Mouse (Mus musculus) spleen, postnatal 10 days (tissue): ENCODE measurements around the gene Mtx1.

Source experiments
- DNase-seq, 2 experiments: peaks; one replicate each; pipeline ENCODE4 v3.0.0; 2021 to 2022; ENCODE audit warnings: low spot score in 2 of 2

The Mtx1 gene

DNA sequence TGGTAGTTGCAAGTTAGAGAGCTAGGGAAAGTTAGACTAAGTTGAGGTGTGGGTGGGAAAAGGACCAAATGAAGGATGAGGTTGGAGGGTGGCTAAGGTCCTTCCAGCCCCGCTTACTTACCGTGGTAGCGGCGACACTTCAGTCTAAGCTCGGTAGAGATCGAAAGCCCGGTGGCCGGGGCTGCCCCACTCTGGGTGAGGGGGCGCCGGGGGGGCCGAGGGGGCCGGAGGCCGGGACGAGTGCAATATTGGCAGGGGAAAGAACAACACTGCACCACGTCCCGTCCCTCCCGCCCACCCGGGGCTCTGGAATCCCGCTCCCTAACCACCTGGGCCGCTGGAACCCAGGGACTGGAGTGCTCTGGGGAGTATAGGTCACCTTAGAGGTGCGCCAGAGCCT, at the start of gene Mtx1:
Gene Mtx1 (minus strand): TSS at position 189 of the 400 bp plus-strand sequence.
- DNase-seq, result no peak

DNA sequence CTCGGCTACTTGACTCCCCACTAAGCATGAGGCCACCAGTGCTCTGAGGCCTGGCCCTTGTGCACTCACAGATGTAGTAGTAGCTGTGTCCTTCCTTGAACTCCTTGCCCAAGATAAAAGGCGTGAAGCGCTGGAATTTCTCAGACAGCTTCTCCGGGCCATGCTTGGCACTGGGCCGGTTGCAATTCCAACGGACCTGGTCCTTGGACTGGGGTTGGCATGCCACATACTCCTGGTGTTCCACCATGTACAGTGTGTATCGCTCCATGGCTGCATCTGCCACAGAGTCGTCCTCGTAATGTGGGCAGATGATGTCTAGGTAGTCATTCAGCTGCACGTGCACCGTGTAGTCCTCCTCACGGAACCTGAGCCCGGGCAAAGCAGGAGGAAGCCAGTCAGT, 49.2 kb upstream of the Mtx1 start:
- DNase-seq, result no peak

DNA sequence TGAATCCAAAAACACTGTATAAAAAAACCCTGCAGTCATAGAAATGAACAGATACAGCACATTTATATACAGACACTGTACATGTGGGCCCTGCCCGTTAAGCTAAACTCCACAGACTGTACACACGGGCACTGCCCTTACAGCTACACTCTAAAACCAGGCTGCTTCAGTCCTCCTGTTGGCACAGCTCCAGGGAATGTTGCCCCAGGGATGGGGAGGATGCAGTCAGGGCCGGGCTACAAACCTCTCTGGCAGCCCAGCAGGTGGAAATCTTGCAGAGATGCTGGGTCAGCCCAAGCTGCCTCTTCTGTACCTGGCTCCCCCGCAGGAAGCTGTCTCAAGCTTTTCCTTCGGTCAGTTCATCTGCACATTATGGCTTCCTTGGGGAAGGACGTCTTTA, 44.9 kb upstream of the Mtx1 start:
- DNase-seq, result no peak

DNA sequence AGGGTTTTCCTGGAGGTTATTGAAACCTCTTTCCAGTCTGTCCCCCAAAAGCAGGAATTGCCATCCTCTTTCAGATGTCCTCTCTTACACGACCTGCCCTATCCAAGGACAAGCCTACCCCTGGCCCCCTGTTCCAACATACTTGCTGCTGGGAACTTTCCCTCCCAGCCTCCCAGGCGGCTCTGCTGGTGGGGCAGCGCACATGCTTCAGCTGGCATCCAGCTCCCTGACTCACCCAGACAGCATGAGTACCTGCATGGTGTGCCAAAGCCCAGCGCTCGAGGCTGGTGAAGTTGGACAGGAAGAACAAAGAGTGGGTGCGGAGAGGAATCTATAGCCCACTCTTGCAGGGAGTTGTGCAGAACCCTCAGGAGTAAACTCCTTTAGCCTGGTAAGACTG, 44.0 kb upstream of the Mtx1 start:
- no peak for DNase-seq

DNA sequence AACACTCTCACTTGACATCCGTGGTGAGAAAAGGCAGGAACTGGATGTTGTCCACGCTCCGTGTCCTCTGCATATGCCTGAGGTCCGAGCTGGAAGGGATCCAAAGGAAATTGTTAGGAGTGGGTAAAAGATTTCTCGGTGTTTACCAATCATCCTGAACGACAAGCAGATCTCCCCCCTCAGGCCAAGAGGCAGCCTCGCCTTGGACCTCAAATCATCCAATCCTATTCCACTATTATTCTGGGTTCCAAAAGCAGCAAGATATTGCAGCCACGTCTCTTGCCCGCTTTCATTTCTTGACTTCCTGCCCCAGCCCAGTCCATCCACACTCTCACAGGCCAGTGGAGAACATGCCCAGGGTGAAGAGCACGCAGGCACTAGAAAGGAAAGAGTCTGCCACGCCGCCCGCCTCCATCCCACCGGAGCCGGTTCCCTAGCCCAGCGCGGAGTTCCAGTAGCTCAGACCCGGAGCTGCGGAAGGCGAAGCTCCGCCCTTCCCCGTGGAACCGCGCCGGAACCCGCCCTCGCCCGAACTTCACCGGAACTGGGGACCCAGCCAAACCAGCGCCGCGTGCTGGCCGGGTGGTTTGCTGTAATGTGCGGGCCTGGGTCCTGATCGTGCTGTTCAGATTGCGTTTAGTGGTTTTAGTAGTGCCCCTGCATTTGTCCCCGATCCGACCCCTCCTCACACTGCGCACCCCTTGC, 43.3 kb upstream of the Mtx1 start, which contains the start of gene Slc50a1:
Gene Slc50a1 (minus strand): TSS at position 520 of the 705 bp plus-strand sequence.
- peak; percentile 57 to 82 for DNase-seq

DNA sequence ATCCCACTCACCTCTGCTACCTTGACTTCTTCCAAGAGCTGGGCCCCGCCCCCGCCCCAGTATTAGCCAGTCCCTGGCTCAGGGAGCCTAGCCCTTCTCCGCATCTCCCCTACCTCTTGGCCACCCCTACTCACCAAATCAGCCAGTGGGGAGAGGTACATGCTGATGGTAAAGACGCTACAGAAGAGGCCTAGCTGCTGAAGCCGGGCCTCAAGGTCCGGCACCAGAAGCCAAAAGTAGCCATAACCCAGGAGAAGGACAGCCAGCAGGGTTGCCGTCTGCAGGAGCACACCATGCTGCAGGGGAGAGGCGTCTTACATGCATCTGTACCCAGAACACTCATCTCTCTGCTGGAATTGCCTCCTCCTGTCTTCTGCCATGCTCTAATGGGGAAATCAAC, 42.0 kb upstream of the Mtx1 start:
- DNase-seq, result no peak

DNA sequence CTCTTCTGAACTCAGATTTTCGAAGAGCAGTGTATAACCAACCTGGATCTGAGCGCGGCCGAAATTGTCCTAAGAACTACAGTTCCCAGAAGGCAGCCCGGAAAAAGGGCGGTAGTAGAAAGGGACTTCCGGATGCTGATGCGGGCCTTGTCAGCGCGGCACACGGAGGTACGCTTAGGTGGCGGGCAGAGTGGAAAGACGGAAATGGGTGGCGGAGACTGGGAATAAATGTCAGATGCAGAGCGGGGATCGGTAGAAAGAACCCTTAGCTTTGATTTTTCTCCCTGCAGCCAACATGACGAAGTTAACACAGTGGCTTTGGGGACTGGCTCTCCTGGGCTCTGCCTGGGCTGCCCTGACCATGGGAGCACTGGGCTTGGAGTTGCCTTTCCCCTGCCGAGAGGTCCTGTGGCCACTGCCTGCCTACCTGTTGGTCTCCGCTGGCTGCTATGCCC, 39.6 kb upstream of the Mtx1 start:
- peak; percentile 61 to 80 for DNase-seq

DNA sequence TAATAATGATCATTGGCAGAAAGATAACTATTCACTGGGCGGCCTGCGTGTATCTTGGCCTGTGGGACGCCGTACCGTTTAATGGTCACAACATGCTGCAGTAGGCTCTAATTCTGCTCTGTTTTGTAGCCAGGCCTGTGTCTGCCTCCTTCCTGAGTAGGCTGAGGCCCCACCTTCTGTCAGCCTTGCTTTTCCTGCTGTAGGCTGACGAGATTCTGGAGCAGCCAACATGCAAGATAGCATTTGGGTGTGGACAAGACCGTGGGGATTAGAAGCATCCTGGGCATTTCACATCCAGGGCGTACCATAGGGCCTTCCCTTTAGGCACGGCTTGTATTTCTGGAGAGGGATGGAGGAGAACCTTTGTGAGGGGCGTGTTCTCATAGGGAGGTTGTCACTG, 35.5 kb upstream of the Mtx1 start:
- DNase-seq, result no peak

DNA sequence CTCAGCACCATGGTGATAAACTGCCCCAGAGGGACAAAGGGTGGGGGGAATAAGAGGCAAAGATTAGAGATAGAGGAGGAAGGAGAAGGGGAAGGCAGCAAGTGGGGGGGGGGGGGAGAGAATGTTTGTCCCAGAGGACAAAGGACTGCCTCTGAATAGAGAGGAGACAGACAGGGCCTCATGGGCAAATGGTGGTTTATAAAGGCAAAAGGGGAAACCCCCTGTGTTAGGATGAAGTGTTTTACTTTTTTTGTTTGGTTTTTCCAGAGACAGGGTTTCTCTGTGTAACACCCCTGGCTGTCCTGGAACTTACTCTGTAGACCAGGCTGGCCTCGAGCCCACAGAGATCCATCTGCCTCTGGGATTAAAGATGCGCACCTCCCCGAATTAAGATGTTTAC, 33.3 kb upstream of the Mtx1 start:
- DNase-seq, result no peak

DNA sequence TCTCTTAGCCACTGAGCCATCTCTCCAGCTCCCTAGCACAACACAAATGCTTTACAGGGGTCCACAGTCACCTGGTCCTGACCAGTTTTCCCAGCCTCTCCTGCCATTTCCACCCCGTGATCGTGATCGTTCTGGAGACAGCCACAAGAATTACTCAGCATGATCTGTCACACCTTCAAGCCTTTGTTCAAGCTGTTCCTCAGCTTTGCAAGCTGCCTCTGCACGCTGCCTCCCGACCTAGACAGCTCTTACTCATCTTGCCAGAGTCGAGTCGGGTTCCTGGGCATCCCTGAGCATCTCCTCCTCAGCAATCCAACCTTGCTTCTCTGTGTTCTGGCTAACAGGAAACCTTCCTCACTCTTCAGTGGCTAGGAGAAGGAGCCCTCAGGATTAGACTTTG, 32.2 kb upstream of the Mtx1 start, which contains the start of gene Dpm3:
Gene Dpm3 (plus strand): TSS at position 283 of the 400 bp plus-strand sequence.
- DNase-seq, result no peak

DNA sequence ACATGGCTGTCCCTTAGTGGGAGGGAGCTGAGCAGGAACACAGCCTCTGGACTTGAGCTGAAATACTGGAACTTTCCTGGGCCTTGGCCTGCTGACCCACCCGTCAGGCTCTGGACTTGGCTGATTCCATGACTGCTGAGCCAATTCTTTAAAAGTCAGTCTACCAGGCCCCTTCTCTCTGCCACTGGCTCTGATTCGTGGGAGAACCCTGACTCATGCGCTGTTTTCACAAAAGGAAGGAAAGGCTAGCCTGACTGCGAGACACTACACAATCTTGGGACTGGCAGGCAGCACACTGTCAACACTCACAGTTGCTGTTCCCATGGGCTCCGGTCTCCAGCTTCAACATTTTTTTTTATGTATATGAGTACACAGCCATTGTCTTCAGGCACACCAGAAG, 29.3 kb upstream of the Mtx1 start:
- DNase-seq, result no peak

DNA sequence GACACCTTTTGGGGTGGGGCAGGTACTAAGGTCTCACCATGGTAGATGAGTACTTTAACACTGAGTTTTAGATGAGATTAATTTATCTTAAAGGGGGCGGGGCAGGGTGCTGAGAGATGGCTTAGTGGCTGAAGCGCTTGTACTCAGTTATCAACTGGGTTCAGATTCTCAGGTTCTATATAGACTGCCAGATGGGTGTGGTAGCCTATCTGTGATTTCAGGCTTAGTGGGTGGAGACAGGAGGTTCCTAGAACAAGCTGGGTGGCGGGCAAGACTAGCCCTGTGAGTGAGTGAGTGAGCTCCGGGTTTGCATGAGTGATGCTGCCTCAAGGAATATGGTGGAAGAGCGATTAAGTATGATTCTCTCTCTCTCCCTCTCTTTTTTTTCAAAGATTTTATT, 28.1 kb upstream of the Mtx1 start:
- DNase-seq, result no peak

DNA sequence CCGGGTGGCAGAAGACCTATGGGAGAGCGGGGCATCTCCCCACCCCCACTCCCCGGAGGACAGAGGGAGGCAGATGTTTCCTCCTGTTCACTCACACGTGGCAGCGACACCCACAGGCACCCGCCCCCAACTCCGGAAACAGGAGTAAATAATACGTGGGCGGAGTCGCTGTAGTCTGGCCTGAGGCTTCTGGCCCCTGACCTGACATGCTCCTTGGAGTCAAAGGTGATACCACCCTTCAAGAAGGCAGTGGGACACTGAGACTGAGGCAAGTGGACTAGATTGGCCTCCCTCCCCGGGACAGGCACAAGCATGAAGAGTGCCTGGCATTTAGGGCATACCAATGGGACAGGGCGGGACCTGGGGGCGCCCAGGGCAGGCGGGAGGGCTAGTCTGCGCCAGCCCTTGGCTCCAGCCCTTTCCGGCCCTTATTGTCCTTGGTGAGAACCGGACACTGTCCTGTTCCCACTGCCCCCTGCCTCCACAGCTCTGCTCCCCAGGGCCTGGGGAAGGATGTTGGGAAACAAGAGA, 24.5 kb upstream of the Mtx1 start:
- peak; percentile 40 to 76 for DNase-seq

DNA sequence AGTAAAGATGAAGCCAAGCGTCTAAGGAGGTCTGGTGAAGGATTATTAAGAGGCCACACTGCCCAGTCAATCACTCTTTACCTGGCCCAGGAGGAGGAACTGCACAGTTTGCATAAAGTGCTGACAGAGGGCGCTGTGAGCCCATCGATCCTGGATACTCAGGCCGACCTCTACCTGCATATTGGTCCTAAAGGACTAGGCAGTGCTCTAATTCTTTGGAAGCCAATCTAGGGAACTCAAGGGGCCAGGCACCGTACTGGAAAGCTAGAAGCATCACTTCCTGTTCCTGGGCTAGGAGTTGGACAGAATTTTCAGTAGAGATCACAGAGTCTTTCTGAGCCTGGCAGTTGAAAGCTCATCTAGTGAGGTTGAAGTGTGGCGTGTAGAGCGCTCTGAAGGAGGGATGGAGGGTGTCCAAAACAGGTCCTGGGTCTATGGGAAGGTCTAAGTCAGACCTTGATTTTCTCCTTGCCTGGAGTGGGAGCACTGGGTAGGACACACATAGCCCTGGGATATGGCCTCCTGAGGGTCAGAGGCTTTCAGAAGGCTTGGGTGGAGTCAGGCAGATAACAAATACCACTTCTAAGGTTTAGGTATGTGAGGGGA, 23.6 kb upstream of the Mtx1 start:
- DNase-seq, result peak; percentile 46 to 75

DNA sequence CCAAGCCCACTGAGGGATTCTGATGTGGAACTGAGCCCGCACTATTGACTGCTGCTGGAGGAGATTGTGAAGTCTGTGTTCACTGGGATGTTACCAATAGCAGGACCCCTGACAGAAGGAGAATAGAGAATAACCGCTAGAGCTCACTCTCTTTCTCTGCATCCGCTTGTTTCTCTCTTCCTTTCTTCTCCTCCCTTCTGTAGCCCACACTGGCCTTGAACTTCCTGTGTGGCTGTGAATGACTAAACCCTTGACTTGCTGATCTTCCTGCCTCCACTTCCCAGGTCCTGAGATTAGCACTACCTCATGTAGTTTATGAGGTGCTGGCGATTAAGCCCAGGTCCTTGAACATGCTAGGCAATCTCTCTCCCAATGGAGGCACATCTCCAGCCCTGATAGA, 20.6 kb upstream of the Mtx1 start:
- no peak for DNase-seq

DNA sequence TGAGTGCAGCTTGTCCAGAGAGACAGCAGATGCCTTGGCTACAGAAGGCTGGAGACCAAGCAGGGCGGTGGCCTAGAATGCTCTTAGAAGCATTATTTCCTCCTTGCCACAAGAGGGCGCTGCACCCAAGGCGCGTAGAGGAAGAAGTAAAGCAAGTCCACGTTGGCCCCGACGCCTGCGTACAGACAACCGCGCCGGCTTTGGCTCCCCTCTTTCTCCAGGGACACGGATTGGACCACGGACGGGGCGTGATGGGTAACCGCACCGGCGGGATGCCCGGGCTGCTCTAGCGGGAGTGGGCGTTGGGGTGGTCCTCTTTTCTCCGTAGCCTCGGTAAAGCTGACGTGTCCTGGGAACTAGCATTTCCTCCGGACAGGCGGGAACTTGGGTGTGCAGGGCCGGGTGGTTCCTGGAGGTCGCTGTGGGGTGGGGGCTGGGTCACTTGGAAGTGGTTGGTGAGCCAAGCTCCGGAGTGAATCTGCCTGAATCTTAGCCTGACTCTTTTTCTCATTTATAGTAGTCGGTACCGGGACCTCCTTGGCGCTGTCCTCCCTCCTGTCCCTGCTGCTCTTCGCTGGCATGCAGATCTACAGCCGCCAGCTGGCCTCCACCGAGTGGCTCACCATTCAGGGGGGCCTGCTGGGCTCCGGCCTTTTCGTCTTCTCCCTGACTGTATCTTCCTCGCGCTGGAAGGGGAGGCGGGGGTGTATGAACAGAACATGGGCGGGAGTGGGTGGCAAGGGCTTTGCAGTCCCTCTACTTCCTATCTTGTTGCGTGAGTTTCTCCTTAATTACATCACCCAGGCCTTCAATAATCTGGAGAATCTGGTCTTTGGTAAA, 19.6 kb upstream of the Mtx1 start, which contains the start of gene Trim46:
Gene Trim46 (minus strand): TSS at position 49 of the 840 bp plus-strand sequence.
- peak; percentile 84 to 90 for DNase-seq

DNA sequence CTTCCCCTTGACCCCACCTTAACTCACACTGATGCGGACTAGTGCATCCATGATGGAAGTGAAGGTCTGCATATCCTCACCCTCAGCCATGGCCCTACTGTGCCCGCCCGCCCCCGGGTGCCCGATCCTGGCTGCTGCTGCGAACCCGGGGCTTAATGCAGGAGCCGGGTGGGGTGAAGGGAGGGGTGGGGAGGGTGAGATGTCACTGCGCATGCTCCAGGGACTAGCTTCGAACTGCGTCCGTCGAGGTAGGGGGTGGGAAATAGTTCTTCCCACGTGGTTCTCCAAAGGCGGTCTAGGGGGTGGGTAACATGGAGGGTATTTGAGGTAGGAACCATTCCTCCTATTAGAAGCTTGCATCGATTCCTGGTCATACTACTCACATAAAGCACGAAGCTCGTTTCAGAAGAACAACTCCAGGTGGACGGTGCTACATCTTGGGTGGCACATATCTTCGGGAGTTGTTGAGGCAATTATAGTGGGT, 18.8 kb upstream of the Mtx1 start, which contains the start of gene Krtcap2:
Gene Krtcap2 (plus strand): TSS at position 279 of the 484 bp plus-strand sequence.
- DNase-seq, result no peak

DNA sequence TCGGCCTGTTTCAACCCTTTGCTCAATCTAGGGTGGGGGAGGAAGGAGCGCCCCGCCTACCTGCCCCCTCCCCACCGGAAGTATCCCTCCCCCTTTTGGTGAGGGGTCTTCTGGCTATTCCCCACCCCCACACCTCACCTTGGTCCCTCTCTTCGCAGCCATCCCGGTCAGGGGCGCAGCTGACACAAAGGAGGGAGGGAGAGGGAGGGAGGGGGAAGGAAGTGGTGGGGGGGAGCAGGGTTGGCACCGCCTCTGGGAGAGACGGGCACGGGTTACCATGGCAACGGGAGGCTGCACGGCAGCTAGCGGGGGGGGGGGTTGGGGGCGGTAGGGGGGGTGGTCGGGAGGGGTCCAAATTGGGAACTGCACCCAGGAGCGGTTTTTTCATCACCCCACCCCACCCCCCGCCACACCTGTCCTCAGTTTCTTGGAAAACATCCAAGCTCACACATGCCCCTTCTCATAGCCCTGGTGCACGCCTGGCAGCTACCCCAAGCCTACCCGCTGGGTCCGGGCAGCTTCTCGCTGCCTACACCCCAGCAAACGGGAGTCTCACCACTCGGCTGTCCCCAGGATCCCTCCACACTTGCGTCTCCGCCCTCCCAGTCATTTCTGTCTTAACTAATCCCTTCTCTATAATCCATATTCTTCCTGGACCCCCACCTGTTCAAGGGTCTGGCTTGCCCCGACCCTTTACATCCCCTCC, 18.2 kb upstream of the Mtx1 start:
- no peak for DNase-seq

DNA sequence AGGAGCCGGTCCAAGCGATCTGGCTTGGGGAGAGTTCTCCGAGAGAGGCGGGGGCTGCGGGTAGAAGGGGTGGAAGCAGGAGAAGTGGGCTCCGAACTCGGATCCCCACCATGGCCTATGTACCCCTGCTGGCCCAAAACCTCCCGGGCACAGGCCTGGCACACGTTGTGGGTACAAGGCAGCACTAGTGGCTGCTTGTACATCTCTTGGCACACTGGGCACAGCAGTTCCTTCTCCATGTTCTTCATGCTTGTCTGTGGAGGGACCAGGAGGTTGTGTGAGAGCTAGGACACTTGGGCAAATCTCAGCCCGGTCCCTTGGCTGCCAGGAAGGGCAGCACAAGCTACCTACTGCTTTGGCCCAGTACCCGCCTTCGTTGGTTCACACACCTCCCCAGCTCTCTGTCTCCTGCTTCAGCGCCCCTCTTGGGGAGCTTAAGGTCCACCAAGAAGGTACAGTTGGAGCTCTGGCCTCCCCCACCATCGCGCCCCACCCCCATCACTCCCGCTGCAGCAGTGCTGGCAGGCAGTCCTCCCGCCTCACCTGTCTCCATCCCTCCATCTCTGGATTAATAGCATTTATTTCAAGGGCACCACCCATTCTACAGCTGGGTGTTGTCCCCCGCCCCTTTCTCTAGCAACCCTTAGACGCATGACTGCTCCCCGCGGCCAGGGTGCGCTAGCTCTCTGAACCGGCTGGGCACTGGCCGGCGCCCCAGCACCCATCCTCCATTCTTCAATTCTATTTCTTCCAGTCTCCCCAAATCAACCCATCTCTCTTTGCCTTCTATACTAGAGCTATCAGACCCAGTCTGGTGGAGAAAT, 17.5 kb upstream of the Mtx1 start:
- peak in 1 of 2 experiments; percentile 59 for DNase-seq

DNA sequence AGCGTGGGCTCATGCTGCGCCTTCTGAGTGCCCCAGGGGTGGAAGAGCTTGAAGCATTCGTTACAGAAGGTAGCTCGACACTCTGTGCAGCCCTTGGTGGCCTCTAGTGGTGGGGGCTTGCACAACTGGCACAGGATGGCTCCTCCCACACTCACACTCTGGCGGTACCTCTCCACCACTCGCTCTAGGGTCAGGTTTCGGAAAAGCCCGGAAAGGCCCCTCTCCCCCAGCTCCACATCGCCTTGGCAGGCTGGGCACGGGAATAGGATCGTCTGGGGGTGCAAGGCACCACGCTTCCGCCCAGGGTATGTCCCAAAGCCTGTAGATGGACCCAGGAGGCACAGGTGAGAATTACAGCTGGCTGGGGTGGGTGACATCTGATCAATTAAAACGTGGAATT, 16.7 kb upstream of the Mtx1 start:
- DNase-seq, result peak; percentile 38 to 79
